Mouse (Mus musculus): ENCODE measurements at regions not wholly inside any gene's neighbourhood (a gene's known extent, or its start where the extent isn't known, plus 50 kb on each side); places are given as distances from the start of the nearest gene placed in this dataset.
"Not testable (repeated sequence)": the region's sequence is repeated elsewhere in the genome, so short reads cannot be mapped to it uniquely, and the experiment has no call there.

- Histone ChIP-seq H3K27me3 (ENCODE audit: control insufficient read depth, insufficient read depth, low read length) (no peaks in the 10 kb centered on the region), H3K4me2 (ENCODE audit: low read depth) (no peak overlapping the region), H3K9ac (replicated peaks) (no peak overlapping the region), H3K36me3 (replicated peaks; ENCODE audit: control insufficient read depth, insufficient read depth, low read depth) (no peaks in the 10 kb centered on the region), H3K27ac (no peak overlapping the region), H3K4me3 (ENCODE audit: insufficient read depth in 1 of 2, low read depth in 2 of 2, low read length in 2 of 2) (no peak overlapping the region), H3K4me1 (replicated peaks; ENCODE audit: control insufficient read depth in 2 of 2, insufficient read depth in 2 of 2, low read length in 1 of 2) (no peaks in the 10 kb centered on the region), H3K9me3 (ENCODE audit: control insufficient read depth, low read length) (no peaks in the 10 kb centered on the region)
- DNase-seq (ENCODE audit: low read depth in 3 of 3, low spot score in 3 of 3) (no peak), ATAC-seq (ENCODE audit: insufficient read depth) (no peak)
- TF ChIP-seq EP300 (IDR thresholded peaks at IDR 0.05; ENCODE audit: low read depth): no peak
- TF ChIP-seq CTCF (IDR thresholded peaks at IDR 0.05; ENCODE audit: low read depth): no peak
- 45% methylated on average over 2 of the region's 2 CpGs for WGBS (ENCODE audit: insufficient replicate concordance)
Observed at GRCm38 (mm10) chr16:12811088-12811487, 298.4 kb upstream of the Ercc4 start.

GRCm38 (mm10) chr16:12824646-12825045 is 284.8 kb upstream of the Ercc4 start:
- H3K4me2 ChIP-seq (ENCODE audit: low read depth): no peak overlapping the region
- no peak overlapping the region for H3K9ac ChIP-seq (replicated peaks)
- no peak overlapping the region for H3K27ac ChIP-seq
- no peaks in the 10 kb centered on the region for H3K9me3 ChIP-seq (ENCODE audit: control insufficient read depth, low read length)
- H3K4me3 ChIP-seq (ENCODE audit: insufficient read depth in 1 of 2, low read depth in 2 of 2, low read length in 2 of 2): no peak overlapping the region
- no peaks in the 10 kb centered on the region for H3K36me3 ChIP-seq (replicated peaks; ENCODE audit: control insufficient read depth, insufficient read depth, low read depth)
- no peak for ATAC-seq (ENCODE audit: insufficient read depth)
- no peak for DNase-seq (ENCODE audit: low read depth in 3 of 3, low spot score in 3 of 3)
- no peaks in the 10 kb centered on the region for H3K4me1 ChIP-seq (replicated peaks; ENCODE audit: control insufficient read depth in 2 of 2, insufficient read depth in 2 of 2, low read length in 1 of 2)
- WGBS (ENCODE audit: insufficient replicate concordance): 50% methylated on average over 6 of the region's 6 CpGs
- no peak for TF ChIP-seq EP300 (IDR thresholded peaks at IDR 0.05; ENCODE audit: low read depth)
- TF ChIP-seq CTCF (IDR thresholded peaks at IDR 0.05; ENCODE audit: low read depth): no peak
- H3K27me3 ChIP-seq (ENCODE audit: control insufficient read depth, insufficient read depth, low read length): no peaks in the 10 kb centered on the region

- no peaks in the 10 kb centered on the region for H3K9me3 ChIP-seq (ENCODE audit: control insufficient read depth, low read length)
- no peak overlapping the region for H3K4me2 ChIP-seq (ENCODE audit: low read depth)
- WGBS (ENCODE audit: insufficient replicate concordance): 35% methylated on average over 8 of the region's 8 CpGs
- no peaks in the 10 kb centered on the region for H3K4me1 ChIP-seq (replicated peaks; ENCODE audit: control insufficient read depth in 2 of 2, insufficient read depth in 2 of 2, low read length in 1 of 2)
- ATAC-seq (ENCODE audit: insufficient read depth): no peak
- H3K36me3 ChIP-seq (replicated peaks; ENCODE audit: control insufficient read depth, insufficient read depth, low read depth): no peaks in the 10 kb centered on the region
- no peak for TF ChIP-seq EP300 (IDR thresholded peaks at IDR 0.05; ENCODE audit: low read depth)
- TF ChIP-seq CTCF (IDR thresholded peaks at IDR 0.05; ENCODE audit: low read depth): peak; percentile 41; the same call in 1 of the 2 replicates
- no peak overlapping the region for H3K4me3 ChIP-seq (ENCODE audit: insufficient read depth in 1 of 2, low read depth in 2 of 2, low read length in 2 of 2)
- H3K27me3 ChIP-seq (ENCODE audit: control insufficient read depth, insufficient read depth, low read length): no peaks in the 10 kb centered on the region
- H3K27ac ChIP-seq: no peak overlapping the region
- H3K9ac ChIP-seq (replicated peaks): no peak overlapping the region
- no peak for DNase-seq (ENCODE audit: low read depth in 3 of 3, low spot score in 3 of 3)
Observed at GRCm38 (mm10) chr16:12826222-12826621, 283.3 kb upstream of the Ercc4 start.

- not testable (repeated sequence) for ATAC-seq (ENCODE audit: insufficient read depth)
Observed at GRCm38 (mm10) chr16:12831308-12831707, 278.2 kb upstream of the Ercc4 start.

GRCm38 (mm10) chr16:12856356-12856755 is 253.1 kb upstream of the Ercc4 start:
- DNase-seq (ENCODE audit: low read depth in 3 of 3, low spot score in 3 of 3) (no peak), ATAC-seq (ENCODE audit: insufficient read depth) (no peak)
- no peaks in the 10 kb centered on the region for H3K9me3 ChIP-seq (ENCODE audit: control insufficient read depth, low read length)
- H3K27me3 ChIP-seq (ENCODE audit: control insufficient read depth, insufficient read depth, low read length): no peaks in the 10 kb centered on the region
- WGBS (ENCODE audit: insufficient replicate concordance): 68% methylated on average over 1 of the region's 1 CpGs
- H3K4me1 ChIP-seq (replicated peaks; ENCODE audit: control insufficient read depth in 2 of 2, insufficient read depth in 2 of 2, low read length in 1 of 2): no peaks in the 10 kb centered on the region
- no peak overlapping the region for H3K4me3 ChIP-seq (ENCODE audit: insufficient read depth in 1 of 2, low read depth in 2 of 2, low read length in 2 of 2)
- H3K4me2 ChIP-seq (ENCODE audit: low read depth): no peak overlapping the region
- H3K27ac ChIP-seq: no peak overlapping the region
- no peaks in the 10 kb centered on the region for H3K36me3 ChIP-seq (replicated peaks; ENCODE audit: control insufficient read depth, insufficient read depth, low read depth)
- no peak overlapping the region for H3K9ac ChIP-seq (replicated peaks)
- TF ChIP-seq CTCF (IDR thresholded peaks at IDR 0.05; ENCODE audit: low read depth): no peak
- TF ChIP-seq EP300 (IDR thresholded peaks at IDR 0.05; ENCODE audit: low read depth): no peak

More at GRCm38 (mm10) chr16:12831308-12831707, 278.2 kb upstream of the Ercc4 start:
- H3K9ac ChIP-seq (replicated peaks); H3K27ac ChIP-seq; H3K9me3 ChIP-seq (ENCODE audit: control insufficient read depth, low read length); H3K36me3 ChIP-seq (replicated peaks; ENCODE audit: control insufficient read depth, insufficient read depth, low read depth); H3K27me3 ChIP-seq (ENCODE audit: control insufficient read depth, insufficient read depth, low read length); H3K4me2 ChIP-seq (ENCODE audit: low read depth); H3K4me3 ChIP-seq (ENCODE audit: insufficient read depth in 1 of 2, low read depth in 2 of 2, low read length in 2 of 2); H3K4me1 ChIP-seq (replicated peaks; ENCODE audit: control insufficient read depth in 2 of 2, insufficient read depth in 2 of 2, low read length in 1 of 2); DNase-seq (ENCODE audit: low read depth in 3 of 3, low spot score in 3 of 3): not testable (repeated sequence)
- WGBS (ENCODE audit: insufficient replicate concordance): 36% methylated on average over 1 of the region's 1 CpGs
